Mouse (Mus musculus) ES-E14 (cell line): ENCODE results near the gene Hist1h2bn. TPM values are rescaled to one million over a fixed set of nuclear protein-coding genes. Genes with fewer than 3 reads are reported as not detected.
"Not testable (repeated sequence)": the region's sequence is repeated elsewhere in the genome, so short reads cannot be mapped to it uniquely, and the experiment has no call there.

Experiments
- DNase-seq: peaks from one replicate; pipeline ENCODE4 v3.0.0-alpha.2; 2013; ENCODE audit warnings: low read depth, low spot score
- H3K27ac ChIP-seq: 2 replicates; pipeline ENCODE4 v1.5.1; 2012; ENCODE audit warnings: low read depth, mild to moderate bottlenecking, low read length, moderate library complexity, mixed read lengths; ENCODE audit not compliant: poor library complexity, insufficient read depth, severe bottlenecking
- H3K36me3 ChIP-seq: 2 replicates; pipeline ENCODE4 v1.6.1; 2012; ENCODE audit warnings: mild to moderate bottlenecking, low read length, moderate library complexity, mixed read lengths; ENCODE audit not compliant: control insufficient read depth, poor library complexity, insufficient read depth, severe bottlenecking
- H3K4me1 ChIP-seq, 2 experiments: fragments of 150-350 bp in 1 of 2; sonication (generic) in 1 of 2; 2 replicates each; pipeline ENCODE4 v1.6.1; 2012; ENCODE audit warnings: low read length in 2 of 2, mild to moderate bottlenecking in 1 of 2, mixed read lengths in 1 of 2; ENCODE audit not compliant: control insufficient read depth in 2 of 2, insufficient read depth in 2 of 2, poor library complexity in 1 of 2
- H3K4me3 ChIP-seq, 2 experiments: fragments of 150-350 bp in 1 of 2; sonication (generic) in 1 of 2; 2 replicates each; pipeline ENCODE4 v1.5.1; 2012; ENCODE audit warnings: low read length in 2 of 2, low read depth in 1 of 2, mild to moderate bottlenecking in 1 of 2, mixed read lengths in 1 of 2; ENCODE audit not compliant: insufficient read depth in 1 of 2, poor library complexity in 1 of 2, severe bottlenecking in 1 of 2
- H3K9ac ChIP-seq: 2 replicates; pipeline ENCODE4 v1.6.1; 2012; ENCODE audit warnings: low read depth, mild to moderate bottlenecking, low read length, mixed read lengths; ENCODE audit not compliant: poor library complexity, insufficient read depth, severe bottlenecking
- H3K9me3 ChIP-seq: fragments of 150-350 bp; sonication (generic); 2 replicates; pipeline ENCODE4 v1.6.1; 2012; ENCODE audit warnings: low read depth, mild to moderate bottlenecking, low read length; ENCODE audit not compliant: control insufficient read depth, insufficient read depth
- CHD2 ChIP-seq: IDR thresholded peaks from 2 replicates; pipeline ENCODE4 v1.6.1; 2014; ENCODE audit warnings: mild to moderate bottlenecking, low read depth, low read length, inconsistent platforms
- HCFC1 ChIP-seq: IDR thresholded peaks from 2 replicates; pipeline ENCODE4 v1.6.1; 2012; ENCODE audit warnings: low read length, inconsistent platforms, borderline replicate concordance; ENCODE audit not compliant: insufficient read depth
- MAFK ChIP-seq: IDR thresholded peaks from 2 replicates; pipeline ENCODE4 v1.6.1; 2014; ENCODE audit warnings: mild to moderate bottlenecking, low read depth, low read length, inconsistent platforms; ENCODE audit not compliant: insufficient read depth
- ZC3H11A ChIP-seq: IDR thresholded peaks from 2 replicates; pipeline ENCODE4 v1.6.1; 2012; ENCODE audit warnings: low read depth, mild to moderate bottlenecking, inconsistent platforms, low read length, borderline replicate concordance
- ZNF384 ChIP-seq: IDR thresholded peaks from 2 replicates; pipeline ENCODE4 v1.6.1; 2012; ENCODE audit warnings: low read depth, low read length, inconsistent platforms
- in situ Hi-C, 2 experiments: fragments of 600-800 bp; cut with MboI; formaldehyde crosslinking; loops; one replicate each; pipeline ENCODE4 v1.15.1; 2025; ENCODE audit warnings: low sequenced_read_pairs in 2 of 2, inconsistent platforms in 1 of 2; ENCODE audit not compliant: unreplicated experiment in 2 of 2
- total RNA-seq: library from RNA; depleted of rRNA; stranded (reverse); fragments of 300-350 nt; gene quantifications from 2 replicates; pipeline ENCODE4 v1.2.3, GENCODE M21; 2012

The Hist1h2bn gene
- total RNA-seq, 1 experiment: 496 TPM

- in situ Hi-C loops, H3K9me3 ChIP-seq, H3K4me1 ChIP-seq, DNase-seq, H3K36me3 ChIP-seq: not testable (repeated sequence)
- Histone ChIP-seq H3K27ac (peak overlapping the region; percentile 74), H3K4me3 (peak overlapping the region; percentile 32 to 69), H3K9ac (peak overlapping the region; percentile 79)
- 0 out of 2 replicates have a peak, but pooled peaks have one; percentile 16 for TF ChIP-seq HCFC1
These were observed 28.7 kb downstream of the Hist1h2bn start for GRCm38 (mm10) chr13:21782361-21783254.

GRCm38 (mm10) chr13:21783255-21783617, 29.3 kb downstream of the Hist1h2bn start, which contains the start of gene Hist1h3i:
TSS of gene Hist1h3i (minus strand) at chr13:21783370.
- in situ Hi-C loops: no loop called here
- peak; percentile 66 for DNase-seq
- Histone ChIP-seq H3K36me3 (no peaks in the 10 kb centered on the region), H3K9me3 (no peaks in the 10 kb centered on the region), H3K27ac (peak within 1 kb of the TSS; percentile 74), H3K4me3 (peak within 1 kb of the TSS; percentile 32 to 69), H3K9ac (peak within 1 kb of the TSS; percentile 79), H3K4me1 (peaks cover 0 to 2% of the 10 kb centered on the region in 2 experiments; a peak in 2 of 4 replicates)
- TF ChIP-seq MAFK (peak; percentile 76; the same call in 1 of the 2 replicates), ZNF384 (no peak)

- TF ChIP-seq ZC3H11A (no peak), ZNF384 (peak; percentile 87), MAFK (no peak)
These were observed 29.8 kb downstream of the Hist1h2bn start for GRCm38 (mm10) chr13:21783734-21784161.

GRCm38 (mm10) chr13:21784311-21784710, 30.4 kb downstream of the Hist1h2bn start:
- H3K4me3 ChIP-seq: no peak overlapping the region
- H3K36me3 ChIP-seq: no peaks in the 10 kb centered on the region
- no peak for DNase-seq
- H3K4me1 ChIP-seq: peaks cover 0 to 2% of the 10 kb centered on the region in 2 experiments; a peak in 2 of 4 replicates
- peak overlapping the region; percentile 38; the same call in 1 of the 2 replicates for H3K9ac ChIP-seq
- in situ Hi-C loops: no loop called here
- no peaks in the 10 kb centered on the region for H3K9me3 ChIP-seq
- TF ChIP-seq ZC3H11A (no peak), ZNF384 (no peak), MAFK (no peak), HCFC1 (no peak), CHD2 (no peak)
- peak overlapping the region; percentile 40; the same call in 1 of the 2 replicates for H3K27ac ChIP-seq

More at GRCm38 (mm10) chr13:21783734-21784161, 29.8 kb downstream of the Hist1h2bn start:
- H3K36me3 ChIP-seq: no peaks in the 10 kb centered on the region
- H3K4me3 ChIP-seq: peak overlapping the region; percentile 13 to 30; a peak in 2 of 4 replicates
- peak overlapping the region; percentile 40; the same call in 1 of the 2 replicates for H3K27ac ChIP-seq
- in situ Hi-C loops: no loop called here
- no peaks in the 10 kb centered on the region for H3K9me3 ChIP-seq
- DNase-seq: peak; percentile 58
- peaks cover 0 to 2% of the 10 kb centered on the region in 2 experiments; a peak in 2 of 4 replicates for H3K4me1 ChIP-seq
- peak overlapping the region; percentile 38; the same call in 1 of the 2 replicates for H3K9ac ChIP-seq
